Mouse (Mus musculus) lung, postnatal 0 days (tissue): ENCODE measurements around the gene Pmpcb.

Experiments
- CTCF ChIP-seq: IDR thresholded peaks from 2 replicates; pipeline ENCODE4 v1.5.1; 2016; ENCODE audit warnings: antibody characterized with exemption, mild to moderate bottlenecking
- EP300 ChIP-seq: IDR thresholded peaks from 2 replicates; pipeline ENCODE4 v1.6.1; 2016; ENCODE audit warnings: antibody characterized with exemption, mild to moderate bottlenecking, control low read depth

DNA sequence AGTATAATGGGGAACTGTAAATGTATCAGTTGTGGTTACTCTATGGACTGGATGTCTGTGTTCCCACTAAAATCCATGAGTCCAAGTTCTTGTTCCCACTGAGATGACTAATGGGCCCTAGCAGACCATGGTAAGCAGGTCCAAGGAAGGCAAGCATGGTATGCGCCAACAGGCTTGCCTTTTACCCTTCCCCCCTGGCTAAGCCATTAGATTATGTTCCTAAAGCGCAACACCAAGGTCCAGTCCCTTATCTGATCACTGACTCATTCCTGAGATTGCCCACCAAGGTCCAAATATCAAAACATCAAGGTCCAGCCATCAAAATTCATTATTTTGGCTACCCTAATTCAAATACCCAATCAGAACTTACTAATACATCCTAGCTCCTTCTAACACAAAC is 17.7 kb upstream of the Pmpcb start:
- TF ChIP-seq CTCF (no peak), EP300 (no peak)
